Mouse (Mus musculus): ENCODE data around the gene Nt5c3b.

DNA sequence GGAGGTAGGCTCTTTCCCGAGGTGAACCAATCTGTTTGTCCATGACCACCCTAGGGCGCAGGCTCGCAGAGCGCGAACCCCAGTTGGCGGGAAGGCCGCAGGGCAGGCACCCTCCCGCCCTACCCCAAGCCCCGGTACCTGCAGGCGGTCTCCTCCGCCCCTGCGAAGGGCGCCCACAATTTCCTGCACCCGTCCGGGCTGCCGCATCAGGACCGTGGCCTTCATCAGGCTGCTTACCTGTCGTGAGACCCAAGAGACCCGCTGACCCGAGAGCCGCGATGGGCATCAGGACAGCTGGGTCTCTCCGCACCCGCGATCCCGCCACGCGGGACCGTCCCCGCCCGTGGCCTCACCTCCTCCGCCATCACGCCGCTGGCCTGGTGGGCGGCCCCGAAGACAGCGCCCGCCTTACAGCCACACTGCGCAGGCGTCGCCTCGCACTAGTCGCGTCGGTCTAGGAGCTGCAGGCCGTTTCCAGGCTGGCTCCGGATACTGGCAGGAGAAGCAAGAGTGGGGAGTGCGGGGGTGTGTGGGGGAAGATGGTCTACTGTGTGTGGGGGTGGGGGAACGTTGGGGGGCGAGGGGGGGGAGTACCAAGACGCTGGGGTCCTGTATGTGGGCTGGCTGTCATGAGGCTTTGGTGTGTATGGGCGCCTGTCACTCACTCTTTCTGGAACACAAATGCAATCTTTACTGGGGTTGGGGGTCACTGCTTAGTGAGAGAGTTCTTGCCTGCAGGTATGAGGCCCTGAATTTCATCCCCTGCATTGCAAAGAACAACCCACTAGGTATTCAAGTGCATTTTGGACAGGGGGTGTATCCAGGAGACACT is 701 bp downstream of the Nt5c3b start:
- TF ChIP-seq CTCF (conservative IDR thresholded peaks at IDR 0.05; ENCODE audit: low read length) (no peak), POU5F1 (IDR thresholded peaks at IDR 0.05; ENCODE audit: borderline replicate concordance, low read length) (no peak)

Data from E14TG2a.4 (cell line).